Mouse (Mus musculus) retina, postnatal 1 day (tissue): Measurements from ENCODE around the gene Prr36.
"Not testable (repeated sequence)": the region's sequence is repeated elsewhere in the genome, so short reads cannot be mapped to it uniquely, and the experiment has no call there.

ENCODE experiments used
- DNase-seq: peaks from one replicate; pipeline ENCODE4 v3.0.0-alpha.2; 2012

Prr36 gene

DNA sequence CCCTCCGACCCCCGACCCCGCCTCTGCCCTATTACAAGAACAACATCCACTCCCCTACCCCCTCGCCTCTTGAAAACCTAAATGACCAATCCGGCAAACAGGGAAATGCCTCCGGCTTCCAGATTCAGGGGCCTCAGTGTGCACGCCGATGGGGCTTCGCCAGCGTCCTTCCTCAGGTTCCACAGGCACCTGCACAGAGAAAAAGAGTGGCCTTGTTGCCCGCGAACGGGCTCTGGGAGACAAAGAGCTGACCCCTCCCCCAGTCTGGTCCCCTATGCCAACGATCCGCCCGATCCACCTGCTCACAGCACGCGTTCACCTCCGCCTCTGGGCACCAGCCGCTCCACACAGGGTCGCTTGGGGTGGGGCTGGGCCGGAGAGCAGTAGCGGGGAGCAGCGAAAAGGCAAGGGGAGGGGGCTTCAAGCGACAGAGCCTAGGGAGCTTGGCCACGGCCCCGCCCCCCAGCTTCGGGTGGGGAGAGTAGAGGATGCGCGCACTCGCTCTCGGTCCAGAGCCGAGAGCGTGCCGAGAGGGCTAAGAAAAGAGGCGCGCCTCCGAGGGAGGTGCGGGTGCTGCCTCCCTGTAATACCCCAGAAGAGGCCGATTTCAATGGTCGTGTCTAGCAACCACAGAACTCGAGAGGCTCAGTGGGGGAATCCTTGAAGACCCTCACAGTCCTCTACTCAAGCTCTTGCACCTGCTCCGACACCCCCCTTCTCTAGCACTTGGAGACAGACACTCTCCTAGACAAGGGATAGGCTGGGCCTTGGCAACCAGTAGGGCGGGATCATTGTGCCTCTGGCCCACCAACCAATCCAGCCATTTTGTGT, at the start of gene Prr36:
TSS of gene Prr36 (minus strand) at position 669 of the 831 bp plus-strand sequence.
- peak; percentile 92 for DNase-seq

DNA sequence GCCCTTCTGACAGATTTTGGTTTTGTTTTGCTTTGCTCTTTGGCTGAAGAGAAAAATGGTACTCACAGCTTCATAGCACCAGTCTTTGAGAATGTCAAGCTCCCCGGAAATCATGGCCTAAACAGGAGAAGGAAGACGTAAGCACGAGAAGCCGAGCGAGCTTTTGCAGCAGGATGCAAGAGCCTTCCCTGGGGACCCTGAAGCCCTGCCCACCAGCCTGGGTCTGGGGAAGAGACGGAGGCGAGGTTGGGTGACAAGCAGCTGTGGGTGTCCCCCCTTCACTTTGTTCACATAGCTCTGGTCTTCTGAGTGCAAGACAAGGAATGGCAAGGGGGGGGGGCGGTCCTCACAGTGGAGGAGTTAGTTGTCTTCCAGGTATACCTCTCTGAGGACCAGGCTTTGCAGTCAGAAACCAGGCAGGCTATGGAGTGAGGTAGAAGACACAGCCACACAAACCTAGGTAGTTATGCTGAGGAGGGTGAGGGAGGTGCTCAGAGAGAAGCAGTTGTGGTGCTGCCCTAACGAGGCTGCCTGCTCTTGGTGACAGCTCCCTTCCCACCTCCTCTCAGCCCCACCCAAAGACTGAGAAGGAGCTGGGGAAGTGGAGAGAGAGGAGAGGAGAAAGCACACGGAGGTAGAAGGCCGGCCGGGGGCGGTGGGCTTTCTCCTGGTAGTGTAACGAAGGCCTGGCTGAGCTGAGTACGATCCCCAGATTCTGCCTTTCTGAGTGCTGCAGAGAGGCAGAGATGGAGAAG, 48.1 kb upstream of the Prr36 start:
- no peak for DNase-seq

DNA sequence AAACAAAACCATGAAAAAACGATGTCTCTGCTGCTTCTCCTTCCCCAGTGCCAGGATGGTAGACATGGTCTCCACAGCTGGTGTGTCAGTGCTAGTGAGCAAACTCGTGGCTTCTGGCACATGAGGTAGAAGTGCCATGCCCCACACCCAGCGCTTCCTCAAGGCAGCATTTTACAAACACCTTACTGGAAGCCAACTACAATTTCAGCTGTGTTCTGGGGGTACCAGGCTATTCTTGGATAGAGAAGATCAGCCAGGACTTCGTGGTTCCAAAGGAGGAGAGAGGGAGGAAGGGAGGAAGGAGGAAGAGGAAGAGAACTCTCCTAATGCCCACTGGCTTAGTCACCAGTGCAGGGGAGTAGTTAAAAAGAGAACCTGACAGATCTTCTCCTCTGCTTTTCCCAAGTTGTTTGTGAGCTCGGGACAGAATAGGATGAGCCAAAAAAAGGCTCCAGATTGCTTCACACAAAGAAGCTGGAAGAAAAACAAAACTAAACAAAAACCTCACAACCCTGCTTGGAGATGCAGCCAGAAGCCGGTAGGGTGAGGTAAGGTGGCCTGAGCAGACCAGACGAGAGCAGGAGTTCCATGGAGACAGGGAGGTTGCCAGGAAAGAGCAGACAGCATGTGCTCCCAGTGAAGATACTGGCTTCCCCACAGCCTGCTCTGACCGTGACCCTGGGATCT, 46.0 kb upstream of the Prr36 start:
- no peak for DNase-seq

DNA sequence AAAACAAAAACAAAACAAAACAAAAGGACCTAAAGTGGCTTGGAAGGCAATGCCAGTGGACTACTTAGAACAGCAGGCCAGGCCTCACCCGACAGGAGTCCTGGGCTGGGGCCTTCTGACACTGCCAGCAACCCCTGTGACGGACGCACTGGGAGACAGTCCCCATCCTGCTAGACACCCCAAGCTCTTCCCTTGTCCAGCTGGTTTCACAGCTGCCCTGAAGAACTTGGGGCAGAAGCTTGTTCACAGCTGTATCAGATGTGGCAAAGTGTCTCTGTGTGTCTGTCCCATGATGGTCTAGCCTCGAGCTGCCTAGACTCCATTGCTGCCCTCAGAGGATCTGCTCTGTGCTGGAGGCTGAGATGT, 42.5 kb upstream of the Prr36 start:
- DNase-seq = no peak

DNA sequence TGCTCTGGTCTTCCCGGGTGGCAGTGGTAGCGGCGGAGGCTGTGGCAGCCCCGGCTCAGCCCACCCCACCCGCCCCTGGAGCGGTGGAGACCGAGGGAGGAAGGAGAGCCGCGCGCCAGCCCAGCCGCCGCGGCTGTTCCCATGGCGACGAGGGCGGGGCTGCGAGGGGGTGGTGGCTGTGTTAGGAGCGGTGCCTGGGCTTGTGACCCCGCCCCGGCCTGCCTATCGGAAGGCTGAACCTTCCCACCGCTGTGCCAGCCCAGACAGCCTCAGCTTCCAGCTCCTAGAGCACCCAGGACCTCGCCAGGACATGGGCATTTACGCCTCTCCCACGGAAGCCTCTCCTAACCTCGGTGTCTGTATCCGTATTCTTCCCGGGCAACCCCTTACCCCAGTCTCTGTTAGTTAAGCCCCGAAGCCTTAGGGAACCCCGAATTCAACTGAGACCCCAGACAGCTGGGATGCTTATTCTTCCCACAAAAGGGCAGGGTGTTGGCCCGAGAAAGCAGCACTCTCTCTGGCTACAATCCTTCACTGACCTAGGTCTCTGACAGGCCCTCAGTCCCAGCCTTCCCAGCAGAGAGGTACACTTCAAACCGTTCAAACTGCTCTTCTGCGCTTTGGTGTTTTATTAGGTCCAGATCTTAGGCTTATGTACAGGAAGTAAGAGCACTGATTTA, 42.0 kb upstream of the Prr36 start, which contains the start of gene Ctxn1:
TSS of gene Ctxn1 (minus strand) at position 150 of the 680 bp plus-strand sequence.
- peak; percentile 96 for DNase-seq

DNA sequence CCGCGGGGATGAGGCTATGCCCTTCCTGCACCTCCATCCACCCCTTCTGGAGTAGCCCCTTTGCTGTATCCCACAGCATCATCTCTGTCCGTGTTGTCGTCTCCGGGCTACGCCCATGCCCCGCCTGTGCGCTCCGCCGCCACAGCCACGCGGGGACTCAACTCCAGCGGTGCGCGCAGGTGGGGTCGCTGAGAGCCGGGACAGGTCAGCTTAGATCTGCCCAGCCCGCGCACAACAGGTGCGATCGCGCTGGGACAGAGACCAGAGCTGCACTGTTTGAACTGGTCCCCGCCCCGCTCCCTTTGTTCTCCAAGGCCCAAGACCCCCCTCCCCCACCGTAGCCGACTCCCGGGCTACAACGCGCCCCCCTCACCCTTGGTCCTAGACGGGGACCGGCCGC, 41.4 kb upstream of the Prr36 start:
- no peak for DNase-seq

DNA sequence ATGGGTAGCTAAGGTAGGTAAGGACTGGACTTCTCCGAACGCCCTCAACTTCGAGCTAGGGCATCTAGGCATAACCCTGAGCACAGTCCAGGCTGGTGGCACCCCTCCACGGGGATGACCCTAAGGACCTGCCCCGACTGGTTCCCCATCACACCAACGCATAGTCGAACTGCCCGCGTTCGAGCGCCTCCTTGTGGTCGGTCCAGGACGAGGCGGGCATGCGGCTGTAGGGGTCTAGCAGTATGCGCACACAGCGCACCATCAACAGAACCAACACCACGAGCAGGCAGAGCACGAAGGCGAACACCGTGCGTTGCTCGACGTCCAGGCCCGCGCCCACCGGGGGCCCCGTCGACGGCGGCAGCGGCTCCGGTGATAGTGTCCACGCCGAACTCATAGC, 41.0 kb upstream of the Prr36 start:
- peak; percentile 86 for DNase-seq

DNA sequence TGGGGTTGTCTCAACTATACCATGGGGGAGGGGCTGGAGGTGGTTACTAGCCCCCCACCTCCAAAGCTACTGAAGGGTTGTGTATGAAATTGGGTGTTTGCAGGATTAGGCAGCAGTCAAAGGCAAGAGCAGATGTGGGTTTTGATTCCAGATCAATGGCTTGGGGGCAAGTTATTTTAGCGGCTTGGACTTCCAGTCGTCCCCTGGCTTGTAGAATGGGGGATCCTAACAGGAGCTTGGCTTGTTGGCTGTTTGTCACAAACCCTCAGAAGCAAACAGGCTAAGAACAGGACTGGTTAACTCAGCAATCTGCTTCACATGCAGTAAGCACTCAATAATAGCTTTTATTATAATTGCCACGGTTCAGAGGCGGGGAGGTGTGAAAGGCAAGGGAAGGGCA, 40.1 kb upstream of the Prr36 start:
- no peak for DNase-seq

DNA sequence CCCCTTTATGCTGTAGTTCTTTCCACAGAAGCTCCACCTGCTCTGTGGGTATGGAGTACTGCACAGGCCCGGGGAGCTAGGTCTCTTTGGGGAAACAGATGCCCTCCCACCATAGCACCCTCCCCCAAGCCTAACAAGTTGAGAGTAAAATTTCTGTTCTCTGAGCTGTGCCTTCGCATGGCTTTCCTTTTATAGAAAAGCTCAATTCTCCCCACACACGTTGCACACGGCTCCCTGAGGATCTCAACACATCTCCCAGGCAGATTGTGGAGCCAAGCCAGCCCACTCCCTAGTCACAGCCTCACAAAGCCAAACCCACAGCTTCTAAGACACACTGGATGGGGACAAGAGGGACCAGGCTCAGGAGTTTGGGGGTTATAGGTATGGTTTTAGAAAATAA, 39.7 kb upstream of the Prr36 start:
- DNase-seq = no peak

DNA sequence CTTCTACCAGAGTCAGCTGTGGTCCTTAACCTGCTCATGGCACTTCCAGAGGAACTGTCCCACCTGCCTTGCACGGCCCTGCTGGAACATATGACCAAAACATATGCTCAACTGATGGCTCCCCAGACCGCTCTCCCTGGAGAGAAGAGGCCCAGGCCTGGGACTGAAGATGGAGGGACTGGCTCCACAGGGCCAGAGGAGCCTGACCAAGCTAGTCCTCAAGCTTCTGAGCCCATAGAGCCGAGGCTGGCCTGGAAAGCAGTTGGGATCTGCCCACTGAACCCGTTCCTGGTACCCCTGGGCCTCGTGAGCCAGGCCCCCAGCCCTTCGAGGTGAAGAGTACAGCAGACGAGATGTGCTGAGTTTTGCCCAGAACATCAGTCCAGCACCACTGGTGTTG, 38.2 kb upstream of the Prr36 start:
- DNase-seq = not testable (repeated sequence)

DNA sequence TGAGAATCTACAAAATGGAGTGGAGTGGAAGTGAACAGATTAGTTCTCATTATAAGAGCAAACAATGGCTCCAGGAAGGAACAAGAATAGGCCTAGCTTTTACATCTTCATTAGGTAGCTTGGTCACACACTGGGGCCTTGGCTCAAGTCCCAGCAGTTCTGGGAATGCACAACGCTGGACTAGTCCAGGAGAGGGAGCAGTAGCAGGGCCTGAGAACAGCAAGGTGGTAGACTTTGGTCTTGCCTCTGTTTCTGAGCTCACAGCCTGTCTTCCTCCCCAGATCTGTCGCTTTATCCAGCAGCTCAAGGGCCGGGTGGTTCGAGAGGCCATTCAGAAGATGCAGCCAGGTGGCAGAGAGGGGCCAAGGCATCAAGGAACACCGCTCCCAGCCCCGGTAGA, 36.7 kb upstream of the Prr36 start:
- DNase-seq = peak; percentile 63

DNA sequence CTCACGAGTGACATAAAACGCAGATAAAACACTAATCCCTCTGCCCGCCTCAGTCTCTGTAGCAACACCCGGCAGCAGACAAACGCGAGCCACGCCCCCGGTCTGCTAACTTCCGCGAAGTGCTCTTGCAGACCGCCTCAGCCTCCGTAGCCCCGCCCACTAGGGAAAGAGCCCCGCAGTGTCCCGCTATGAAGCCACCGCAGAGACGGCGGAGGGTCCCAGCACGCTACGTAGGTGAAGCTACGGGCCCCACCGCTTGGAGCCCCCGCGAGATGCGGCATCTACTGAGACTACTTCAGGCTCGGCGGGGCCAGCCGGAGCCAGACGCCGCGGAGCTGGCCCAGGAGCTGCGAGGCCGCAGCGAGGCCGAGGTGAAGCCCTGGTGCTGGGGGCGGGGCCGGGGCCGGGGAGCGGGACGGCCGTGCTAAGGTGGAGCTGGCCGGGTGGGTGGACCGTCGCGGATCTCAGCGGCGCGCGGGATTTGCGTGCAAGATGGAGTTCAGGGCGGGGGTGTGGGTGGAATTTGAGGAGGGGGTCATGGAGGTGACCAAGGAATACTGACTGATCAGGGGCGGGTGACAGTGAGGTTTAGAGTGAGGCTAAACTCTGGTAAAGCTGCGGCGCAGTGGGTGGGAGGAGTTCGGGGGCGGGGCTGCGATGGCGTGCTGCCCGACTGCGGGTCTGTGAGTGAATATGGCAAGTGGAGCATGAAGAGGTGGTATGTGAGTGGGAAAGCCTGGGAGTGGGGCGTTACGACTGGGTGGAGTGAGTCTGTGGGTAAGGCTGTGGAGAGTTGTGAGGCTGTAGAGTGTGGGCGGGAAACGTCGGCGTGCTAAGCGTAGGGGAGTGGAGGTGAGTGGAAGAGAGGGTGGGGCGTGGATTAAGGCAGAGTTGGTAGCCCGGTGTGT, 35.9 kb upstream of the Prr36 start, which contains the start of gene Snapc2:
TSS of gene Snapc2 (plus strand) at position 147 of the 908 bp plus-strand sequence.
- DNase-seq = peak; percentile 98

DNA sequence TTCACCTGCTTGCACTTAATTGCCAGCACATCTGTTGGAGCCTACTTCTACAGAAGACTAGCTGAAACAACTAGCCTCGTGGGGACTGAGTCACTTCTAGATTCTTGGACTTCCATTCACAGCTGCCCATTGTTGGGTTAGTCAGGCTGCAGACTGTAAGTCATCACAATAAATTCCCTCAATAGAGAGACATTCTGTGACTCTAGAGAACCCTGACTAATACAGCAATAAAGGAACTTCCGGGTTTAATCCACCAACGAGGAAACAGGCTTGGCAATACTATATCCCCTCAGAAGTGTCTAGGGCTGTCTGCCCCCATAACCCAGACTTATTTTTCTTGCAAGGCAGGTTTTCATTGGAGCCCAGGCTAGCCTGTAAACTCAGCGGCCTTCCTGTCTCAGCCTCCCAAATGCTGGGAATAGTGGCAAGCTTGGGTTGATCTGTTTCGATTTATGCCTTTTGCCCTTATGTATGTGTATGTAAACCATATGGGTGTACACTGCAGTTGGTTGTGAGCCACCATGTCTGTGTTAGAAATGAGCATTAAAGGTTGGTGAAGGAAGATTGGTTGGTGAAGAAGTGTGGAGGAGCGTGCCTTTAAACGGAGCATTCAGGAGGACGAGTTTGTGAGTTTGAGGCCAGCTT, 35.0 kb upstream of the Prr36 start:
- no peak for DNase-seq

DNA sequence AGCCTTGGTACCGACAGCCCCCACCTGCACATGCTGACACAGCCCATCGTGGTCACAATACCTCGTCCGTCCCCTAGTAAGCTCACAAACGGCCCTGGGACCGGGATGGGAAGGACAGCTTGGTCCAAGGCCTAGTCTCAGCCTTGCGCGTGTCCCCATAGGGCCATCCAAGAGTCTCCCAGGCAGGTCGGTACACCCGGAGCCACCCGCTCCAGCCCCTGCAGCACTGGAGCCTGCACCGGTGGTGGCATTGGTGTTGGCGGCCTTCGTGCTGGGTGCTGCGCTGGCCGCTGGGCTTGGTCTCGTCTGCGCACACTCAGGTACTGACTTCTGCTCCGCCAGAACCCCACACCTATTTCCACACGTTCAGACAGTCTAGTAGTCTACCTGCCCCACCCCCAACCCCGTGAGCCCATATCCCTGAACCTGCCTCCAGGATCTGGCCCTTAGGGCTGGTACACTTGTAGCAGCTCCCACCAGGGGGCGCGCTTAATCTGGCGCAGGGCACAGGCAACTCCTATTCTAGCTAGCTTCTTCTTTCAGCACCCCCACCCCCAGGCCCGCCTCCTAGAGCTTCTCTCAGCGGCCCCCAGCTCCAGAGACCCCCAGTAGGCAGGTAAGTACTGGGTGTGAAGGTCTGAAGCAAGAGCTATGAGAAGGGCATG, 33.2 kb upstream of the Prr36 start:
- DNase-seq = peak; percentile 87

DNA sequence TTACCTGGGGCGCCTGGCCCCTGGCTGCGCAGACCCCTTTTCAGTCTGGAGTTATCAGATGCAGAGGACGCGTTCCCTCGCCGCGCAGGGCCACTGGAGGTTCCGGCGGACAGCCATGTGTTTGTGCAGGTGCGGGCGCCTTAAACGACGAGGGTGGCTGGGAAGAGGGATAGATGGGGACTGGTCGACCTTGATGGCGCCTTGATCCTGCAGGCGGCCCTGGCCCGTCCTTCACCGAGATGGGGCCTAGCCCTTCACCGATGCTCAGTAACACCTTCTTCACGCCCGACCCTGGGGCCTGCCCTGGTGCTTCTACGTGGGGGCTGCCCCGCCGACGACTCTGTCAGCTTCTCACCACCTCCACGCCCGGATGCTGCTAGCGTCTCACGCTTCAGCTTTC, 32.0 kb upstream of the Prr36 start:
- DNase-seq = no peak

DNA sequence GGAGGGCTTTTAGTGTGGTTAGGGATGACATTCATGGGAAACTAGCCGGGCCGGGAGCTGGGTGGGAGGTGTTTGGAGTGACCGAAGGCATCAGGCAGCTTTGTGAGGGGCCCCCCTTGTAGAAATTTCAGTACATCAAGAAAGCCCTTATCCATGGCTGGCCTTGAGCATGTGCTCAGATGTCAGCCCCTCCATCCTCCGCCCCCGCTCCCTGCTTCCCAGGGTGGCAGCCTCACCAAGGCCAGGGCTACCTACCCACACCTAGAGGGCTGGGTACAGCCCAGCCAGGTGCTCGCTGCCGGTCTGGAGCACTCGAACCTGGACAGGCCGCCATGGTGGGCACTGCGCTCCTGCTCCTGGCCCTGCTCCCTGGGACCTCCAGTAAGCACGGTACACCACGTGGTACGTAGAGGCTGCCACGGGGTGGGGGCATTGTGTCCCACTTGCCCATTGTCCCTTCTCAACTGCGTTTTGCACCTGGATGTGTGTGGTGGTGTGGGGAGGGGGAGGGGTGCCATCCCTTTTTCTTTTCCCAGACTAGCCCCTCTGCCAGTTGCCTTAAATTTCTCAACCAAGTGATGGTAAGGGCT, 30.8 kb upstream of the Prr36 start, which contains the start of gene Tgfbr3l:
TSS of gene Tgfbr3l (plus strand) at position 264 of the 590 bp plus-strand sequence.
- no peak for DNase-seq

DNA sequence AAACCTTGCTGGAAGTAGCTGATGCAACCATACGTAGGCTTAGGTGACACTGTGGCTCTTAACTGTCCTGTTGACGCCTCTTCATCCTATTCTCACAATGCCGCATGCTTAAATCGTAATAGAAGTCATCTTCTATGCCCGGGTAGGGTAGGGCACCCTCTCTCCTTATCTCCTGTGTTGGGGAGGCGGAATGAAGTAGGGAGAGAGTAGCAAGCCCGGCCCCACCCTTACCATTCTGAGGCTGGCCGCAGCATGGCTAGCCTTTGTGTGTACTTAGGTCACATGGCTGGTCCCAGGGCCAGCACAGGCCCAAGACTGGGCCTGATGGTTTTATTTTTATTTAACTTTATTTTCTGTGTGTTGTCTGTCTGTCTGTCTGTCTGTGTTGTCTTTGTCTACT, 30.0 kb upstream of the Prr36 start:
- no peak for DNase-seq

DNA sequence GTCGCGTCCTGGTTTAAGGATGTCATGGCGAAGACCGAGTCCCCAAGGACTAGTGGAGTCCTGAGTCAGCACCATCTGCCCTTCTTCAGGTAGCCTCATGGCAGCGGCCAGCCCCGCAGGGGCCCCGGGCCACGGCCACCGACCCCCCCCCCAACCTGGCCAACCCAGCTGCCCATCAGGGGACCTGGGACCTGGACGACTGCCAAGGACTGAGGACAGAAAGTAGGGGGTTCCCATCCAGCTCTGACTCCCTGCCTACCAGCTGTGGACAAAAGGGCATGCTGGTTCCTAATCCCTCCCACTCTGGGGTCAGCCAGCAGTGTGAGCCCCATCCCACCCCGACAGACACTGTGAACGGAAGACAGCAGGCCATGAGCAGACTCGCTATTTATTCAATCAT, 28.5 kb upstream of the Prr36 start:
- no peak for DNase-seq

DNA sequence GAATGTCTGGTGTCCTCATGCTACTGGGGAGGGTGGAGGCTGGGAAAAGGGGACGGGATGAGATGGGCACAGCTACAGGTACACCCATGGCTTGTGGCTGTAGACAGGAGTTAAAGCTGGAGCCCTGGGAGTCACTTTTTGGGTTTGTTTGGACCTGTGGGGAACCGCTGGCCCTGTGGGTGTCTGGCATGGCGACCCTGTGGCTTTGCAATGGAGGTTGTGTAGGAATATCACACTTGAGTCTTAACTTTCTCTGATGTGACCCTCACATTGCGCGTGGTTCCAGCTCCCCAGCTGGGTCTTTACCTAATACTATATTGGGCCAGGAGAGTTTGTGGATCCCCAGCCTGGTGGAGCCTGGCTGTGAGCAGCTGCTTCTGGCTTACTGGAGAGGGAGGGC, 27.8 kb upstream of the Prr36 start:
- DNase-seq = no peak

DNA sequence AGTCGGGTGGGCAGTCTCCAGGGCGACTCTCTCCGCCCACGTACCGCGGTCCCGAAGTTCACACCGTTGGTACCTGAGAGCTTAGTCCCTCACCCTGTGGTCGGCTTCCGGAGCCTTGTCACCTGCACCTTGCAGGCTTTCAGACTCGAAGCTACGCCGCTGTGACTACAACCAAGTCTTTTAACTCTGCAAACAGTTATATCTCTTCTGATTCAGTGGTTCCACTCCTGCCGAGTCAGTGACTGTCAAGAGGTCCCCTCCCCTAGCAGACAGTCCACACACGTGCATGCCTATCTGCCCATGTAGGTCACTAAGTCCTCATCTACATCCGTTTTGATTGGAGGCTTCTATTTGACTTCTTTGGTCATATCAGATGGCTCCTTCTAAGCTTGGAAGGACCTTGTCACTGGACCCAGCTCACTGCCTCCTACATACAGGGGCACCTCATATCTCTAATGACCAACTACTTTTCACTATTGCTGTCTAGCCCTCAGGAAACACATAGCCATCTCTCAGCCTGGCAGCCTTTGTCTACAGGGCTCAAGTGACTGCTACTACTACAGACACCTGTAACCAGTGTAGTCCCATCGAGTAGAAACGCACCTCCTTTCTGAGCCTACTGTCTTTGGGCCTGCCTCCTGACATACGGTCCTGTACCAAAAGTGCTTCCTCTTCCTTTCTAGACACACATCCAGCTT, 22.1 kb upstream of the Prr36 start:
- DNase-seq = no peak
